Mouse (Mus musculus): ENCODE results near the gene Cox6b1.

DNA sequence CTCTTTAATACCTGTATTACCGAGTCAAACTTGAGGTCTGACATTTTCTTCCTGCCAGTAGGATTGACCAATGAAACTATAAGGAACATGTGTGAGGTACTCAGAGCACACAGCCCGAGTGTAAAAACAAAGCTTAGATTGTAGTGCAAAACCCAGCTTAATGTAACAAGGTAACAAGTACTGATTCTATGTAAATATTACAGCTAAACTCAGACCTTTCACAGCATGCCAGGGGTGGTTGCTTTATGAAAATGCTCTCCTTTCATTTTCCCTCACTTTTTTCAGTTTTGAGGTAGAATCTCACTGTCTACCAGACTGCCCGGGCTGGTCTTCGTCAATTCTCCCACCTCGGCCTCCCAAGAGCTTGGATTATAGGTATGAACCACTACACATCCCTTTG lies 29.9 kb downstream of the Cox6b1 start:
- no peak for TF ChIP-seq USF1 (IDR thresholded peaks at IDR 0.05; ENCODE audit: low read depth)
- no peak for TF ChIP-seq CTCF (IDR thresholded peaks at IDR 0.05; ENCODE audit: control insufficient read depth, insufficient read depth, insufficient read length)
- TF ChIP-seq MYOD1 (IDR thresholded peaks at IDR 0.05; ENCODE audit: control insufficient read depth, insufficient read length, low read depth) = no peak
- TF ChIP-seq MAX (IDR thresholded peaks at IDR 0.05) = no peak
- no peak for TF ChIP-seq CEBPB (IDR thresholded peaks at IDR 0.05; ENCODE audit: low read depth)
- TF ChIP-seq MYOG (IDR thresholded peaks at IDR 0.05; ENCODE audit: control insufficient read depth, extremely low read depth, insufficient read length) = no peak
- TF ChIP-seq FOSL1 (IDR thresholded peaks at IDR 0.05; ENCODE audit: insufficient read depth, low read length, poor library complexity, severe bottlenecking) = no peak
